Mouse (Mus musculus) E14TG2a.4 (cell line): ENCODE data around the gene Dnajc6.

Source experiments
- H3K27me3 ChIP-seq: 2 replicates; pipeline ENCODE4 v1.6.1; 2014; ENCODE audit warnings: low read length, control low read depth; ENCODE audit not compliant: insufficient read depth
- H3K36me3 ChIP-seq: 2 replicates; pipeline ENCODE4 v1.6.1; 2014; ENCODE audit warnings: low read length, control low read depth; ENCODE audit not compliant: insufficient read depth
- H3K4me1 ChIP-seq: replicated peaks from 2 replicates; pipeline ENCODE4 v1.6.1; 2014; ENCODE audit warnings: low read depth, low read length, control low read depth
- H3K4me3 ChIP-seq: replicated peaks from 2 replicates; pipeline ENCODE4 v1.5.1; 2014; ENCODE audit warnings: mild to moderate bottlenecking, low read length
- H3K9me3 ChIP-seq: 2 replicates; pipeline ENCODE4 v1.6.1; 2014; ENCODE audit warnings: low read length, control low read depth
- CTCF ChIP-seq: conservative IDR thresholded peaks from 2 replicates; pipeline ENCODE4 v1.5.1; 2014; ENCODE audit warnings: low read length
- NANOG ChIP-seq: IDR thresholded peaks from 2 replicates; pipeline ENCODE4 v1.6.1; 2014; ENCODE audit warnings: borderline replicate concordance, low read length, mixed read lengths
- POU5F1 ChIP-seq: IDR thresholded peaks from 2 replicates; pipeline ENCODE4 v1.6.1; 2014; ENCODE audit warnings: low read length, borderline replicate concordance

The Dnajc6 gene

GRCm38 (mm10) chr4:101564746-101565417, 68.4 kb downstream of the Dnajc6 start:
- TF ChIP-seq POU5F1 (no peak), NANOG (no peak)

GRCm38 (mm10) chr4:101569076-101569475, 72.6 kb downstream of the Dnajc6 start:
- Histone ChIP-seq H3K27me3 (no peaks in the 10 kb centered on the region), H3K4me1 (peaks cover 6% of the 10 kb centered on the region; the same call in 1 of the 2 replicates)

More at GRCm38 (mm10) chr4:101564746-101565417, 68.4 kb downstream of the Dnajc6 start:
- no peaks in the 10 kb centered on the region for H3K27me3 ChIP-seq
- no peaks in the 10 kb centered on the region; the same call in 1 of the 2 replicates for H3K36me3 ChIP-seq
- H3K4me1 ChIP-seq, result peaks cover 4% of the 10 kb centered on the region; the same call in 1 of the 2 replicates
- H3K4me3 ChIP-seq, result no peak overlapping the region
- no peaks in the 10 kb centered on the region for H3K9me3 ChIP-seq

GRCm38 (mm10) chr4:101572142-101572541, 75.7 kb downstream of the Dnajc6 start:
- peaks cover 6% of the 10 kb centered on the region; the same call in 1 of the 2 replicates for H3K4me1 ChIP-seq
- H3K36me3 ChIP-seq, result no peaks in the 10 kb centered on the region
- no peaks in the 10 kb centered on the region for H3K27me3 ChIP-seq
- H3K9me3 ChIP-seq, result no peaks in the 10 kb centered on the region
- no peak overlapping the region for H3K4me3 ChIP-seq
- TF ChIP-seq NANOG, result no peak
- no peak for TF ChIP-seq CTCF

More at GRCm38 (mm10) chr4:101569076-101569475, 72.6 kb downstream of the Dnajc6 start:
- TF ChIP-seq CTCF, result no peak
- no peak for TF ChIP-seq POU5F1
- no peak for TF ChIP-seq NANOG
- Histone ChIP-seq H3K9me3 (no peaks in the 10 kb centered on the region), H3K36me3 (no peaks in the 10 kb centered on the region), H3K4me3 (no peak overlapping the region)

- Histone ChIP-seq H3K36me3 (no peaks in the 10 kb centered on the region), H3K4me3 (no peak overlapping the region), H3K27me3 (no peaks in the 10 kb centered on the region), H3K9me3 (no peaks in the 10 kb centered on the region), H3K4me1 (no peaks in the 10 kb centered on the region; the same call in 1 of the 2 replicates)
- TF ChIP-seq NANOG, result no peak
- no peak for TF ChIP-seq POU5F1
- TF ChIP-seq CTCF, result no peak
Observed at GRCm38 (mm10) chr4:101575307-101575706, 78.9 kb downstream of the Dnajc6 start.

GRCm38 (mm10) chr4:101578720-101579119, 82.3 kb downstream of the Dnajc6 start:
- Histone ChIP-seq H3K36me3 (no peaks in the 10 kb centered on the region), H3K9me3 (no peaks in the 10 kb centered on the region), H3K27me3 (no peaks in the 10 kb centered on the region), H3K4me1 (peaks cover 3% of the 10 kb centered on the region; the same call in 1 of the 2 replicates), H3K4me3 (no peak overlapping the region)
- no peak for TF ChIP-seq NANOG
- no peak for TF ChIP-seq CTCF
- TF ChIP-seq POU5F1, result no peak

GRCm38 (mm10) chr4:101579517-101579916, 83.1 kb downstream of the Dnajc6 start:
- TF ChIP-seq NANOG (no peak), CTCF (no peak), POU5F1 (no peak)
- H3K4me3 ChIP-seq, result no peak overlapping the region
- H3K36me3 ChIP-seq, result peaks cover 5% of the 10 kb centered on the region; the same call in 1 of the 2 replicates
- H3K4me1 ChIP-seq, result peaks cover 8% of the 10 kb centered on the region
- H3K9me3 ChIP-seq, result no peaks in the 10 kb centered on the region
- no peaks in the 10 kb centered on the region for H3K27me3 ChIP-seq

GRCm38 (mm10) chr4:101581156-101581555, 84.7 kb downstream of the Dnajc6 start:
- no peak overlapping the region for H3K4me3 ChIP-seq
- peaks cover 5% of the 10 kb centered on the region; the same call in 1 of the 2 replicates for H3K36me3 ChIP-seq
- H3K9me3 ChIP-seq, result no peaks in the 10 kb centered on the region
- no peaks in the 10 kb centered on the region for H3K27me3 ChIP-seq
- H3K4me1 ChIP-seq, result peaks cover 23% of the 10 kb centered on the region
- TF ChIP-seq CTCF, result no peak
- no peak for TF ChIP-seq POU5F1

GRCm38 (mm10) chr4:101582882-101583281, 86.4 kb downstream of the Dnajc6 start:
- peaks cover 25% of the 10 kb centered on the region for H3K4me1 ChIP-seq
- TF ChIP-seq NANOG, result no peak
- TF ChIP-seq POU5F1, result no peak
- TF ChIP-seq CTCF, result no peak

More at GRCm38 (mm10) chr4:101582882-101583281, 86.4 kb downstream of the Dnajc6 start:
- Histone ChIP-seq H3K36me3 (peaks cover 5% of the 10 kb centered on the region; the same call in 1 of the 2 replicates), H3K27me3 (no peaks in the 10 kb centered on the region), H3K9me3 (no peaks in the 10 kb centered on the region), H3K4me3 (no peak overlapping the region)
